Mouse (Mus musculus) left cerebral cortex, postnatal 25 days (tissue): ENCODE results near the gene Mst1. TPM values are rescaled to one million over a fixed set of nuclear protein-coding genes. Genes with fewer than 3 reads are reported as not detected.

ENCODE experiments used
- DNase-seq, 2 experiments: peaks; one replicate each; pipeline ENCODE4 v3.0.0; 2022; ENCODE audit warnings: low spot score in 2 of 2, mixed read lengths in 1 of 2
- intact Hi-C: fragments of 180-260 bp; cut with DNase I; formaldehyde crosslinking; loops from one replicate; pipeline ENCODE4 v1.15.1; 2025
- microRNA-seq, 2 experiments: library from miRNA; unstranded; fragments of <30 nt; microRNA quantifications; one replicate each; pipeline ENCODE4 v1.2.0; 2022
- total RNA-seq, 2 experiments: library from RNA; stranded (reverse); gene quantifications; 2 replicates each; pipeline ENCODE4 v1.2.3; 2021

Mst1 gene
- total RNA-seq, 2 experiments from 2014 or later: not detected

- intact Hi-C loops: no loop called here
- no peak for DNase-seq
These were observed 41.1 kb downstream of the Mst1 start for GRCm38 (mm10) chr9:108121170-108121969.

GRCm38 (mm10) chr9:108123916-108124315 is 43.7 kb downstream of the Mst1 start:
- intact Hi-C loops: no loop called here
- DNase-seq: no peak

DNA sequence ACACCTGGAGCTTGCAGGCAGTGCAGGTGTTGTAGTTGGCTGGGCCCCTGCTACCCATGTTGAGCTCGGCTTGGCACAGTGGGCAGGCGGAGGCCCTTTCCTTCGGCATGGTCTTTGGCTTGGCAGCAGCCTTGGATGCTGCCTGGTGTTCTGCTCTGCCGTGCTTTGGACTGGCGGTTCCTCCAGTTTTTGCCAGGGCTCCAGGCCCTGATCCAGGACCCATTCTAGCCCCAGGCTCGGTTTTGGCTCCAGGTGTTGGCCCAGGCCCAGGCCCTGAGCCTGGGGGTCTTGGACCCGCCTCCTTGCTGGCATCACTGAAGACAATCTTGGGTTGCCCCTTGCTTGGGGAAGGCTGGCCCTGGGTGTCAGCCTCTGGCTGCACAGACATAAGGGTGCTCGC is 45.5 kb downstream of the Mst1 start:
- intact Hi-C loops: no loop called here

GRCm38 (mm10) chr9:108126436-108127180 is 46.4 kb downstream of the Mst1 start:
- intact Hi-C loops: no loop called here
- no peak for DNase-seq

More for the DNA sequence above, 45.5 kb downstream of the Mst1 start:
- no peak for DNase-seq

DNA sequence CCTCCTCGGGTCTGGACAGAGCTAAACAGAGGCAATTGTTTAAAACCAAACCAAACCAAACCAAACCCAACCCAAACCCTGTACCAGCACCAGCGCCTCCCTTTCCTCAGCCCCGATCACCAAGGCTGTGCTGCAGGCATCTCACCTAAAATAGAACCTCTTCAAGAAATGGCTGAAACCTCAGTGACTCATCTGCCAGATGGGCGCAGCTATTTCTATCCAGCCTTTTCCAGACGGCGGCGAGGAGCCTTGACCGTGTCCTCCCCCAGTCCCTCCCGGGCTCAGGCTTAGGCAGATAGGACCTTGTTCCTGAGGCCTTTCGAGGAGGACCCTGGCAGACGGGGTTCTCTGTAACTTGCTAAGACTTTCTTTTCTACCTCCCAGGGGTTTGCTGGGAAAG is 48.0 kb downstream of the Mst1 start:
- DNase-seq: peak; percentile 70 to 95
- intact Hi-C loops: loop anchor here (1.0 kb wide), 1 partner anchor 9 kb away; no protein-coding TSS in a partner anchor

DNA sequence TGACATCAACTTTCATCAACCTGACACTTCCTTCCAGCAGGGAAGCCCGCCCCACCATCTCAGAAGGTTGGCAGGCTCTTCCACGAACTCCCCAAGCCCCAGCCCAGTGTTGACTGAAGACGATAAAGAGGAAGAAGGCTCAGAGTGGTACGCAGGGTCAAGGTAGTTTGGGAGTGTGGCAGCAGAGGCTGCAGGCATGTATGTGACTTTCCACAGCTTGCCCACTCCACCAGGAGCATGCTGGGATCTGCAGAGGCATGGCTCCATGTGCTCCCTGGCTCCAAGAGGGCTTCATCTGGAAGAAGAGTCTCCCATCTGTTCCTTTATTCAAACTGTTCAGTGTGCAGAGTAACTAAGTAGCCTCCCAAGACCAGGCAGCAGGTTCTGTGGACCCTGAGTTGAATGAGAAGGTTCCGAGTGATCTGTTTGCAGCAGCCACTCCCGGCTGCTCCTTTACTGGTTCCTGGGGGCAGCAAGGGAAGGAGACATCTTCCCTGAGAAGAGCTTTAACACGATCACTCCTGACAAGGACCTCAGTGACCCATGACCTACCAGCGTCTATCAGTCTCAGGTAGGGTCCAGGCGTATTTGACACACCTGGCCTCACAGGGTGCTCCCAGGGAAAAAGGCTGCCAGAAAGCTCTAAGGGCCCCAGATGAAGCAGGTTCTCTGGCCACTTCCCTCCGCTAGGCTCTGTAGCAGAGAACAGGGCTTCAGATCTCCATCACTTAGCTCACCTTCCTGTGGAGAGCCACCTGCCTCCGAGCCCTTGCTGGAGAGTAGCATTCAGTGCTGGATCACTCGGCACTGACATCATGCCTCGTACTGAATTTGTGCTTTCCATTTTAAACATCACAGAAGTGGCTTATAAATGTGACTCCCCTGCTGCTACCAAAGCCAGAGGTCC is 49.1 kb downstream of the Mst1 start:
- intact Hi-C loops: no loop called here
- DNase-seq: no peak

- intact Hi-C loops: no loop called here
- DNase-seq: no peak
These were observed 51.3 kb downstream of the Mst1 start for GRCm38 (mm10) chr9:108131502-108131901.

DNA sequence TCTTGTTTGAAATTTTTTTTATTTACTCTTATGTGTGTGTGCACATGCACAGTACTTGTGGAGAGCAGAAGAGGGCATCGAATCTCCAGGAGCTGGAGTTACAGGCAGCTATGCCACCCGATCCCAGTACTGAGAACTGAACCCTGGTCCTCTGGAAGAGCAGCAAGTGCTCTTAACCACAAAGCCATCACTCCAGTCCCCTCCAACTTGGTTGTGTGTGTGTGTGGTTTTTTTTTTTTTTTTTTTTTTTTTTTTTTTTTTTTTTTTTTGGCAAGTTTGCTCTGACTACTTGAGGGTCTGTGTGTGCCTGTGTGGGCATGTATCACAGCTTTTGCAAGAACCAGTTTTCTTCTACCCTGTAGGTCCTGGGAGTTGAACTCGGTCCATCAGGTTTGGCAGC is 52.1 kb downstream of the Mst1 start:
- DNase-seq: no peak
- intact Hi-C loops: no loop called here

GRCm38 (mm10) chr9:108133478-108133877 is 53.2 kb downstream of the Mst1 start:
- intact Hi-C loops: no loop called here

More at GRCm38 (mm10) chr9:108133478-108133877, 53.2 kb downstream of the Mst1 start:
- no peak for DNase-seq

Small RNA genes lying within 50 kb of the gene (microRNA-seq; reads per million reads assigned to microRNA genes)
- gene Gm47303 (0 reads per million in 2 experiments), gene Mir7088 (0 reads per million in 2 experiments)

Other genes starting within 250 kb of the Mst1 start
- gene Rbm6, start 207.2 kb upstream of the Mst1 start, total RNA-seq: 10 to 100 TPM; 57.0 to 65.0 TPM
- gene Mon1a, start 192.3 kb upstream of the Mst1 start, total RNA-seq: 10 to 100 TPM; 22.2 to 25.4 TPM
- gene Mst1r, start 173.6 kb upstream of the Mst1 start, total RNA-seq: 1 to 10 TPM in 1 of 2 experiments, under 1 TPM in 1; 0.69 to 1.3 TPM
- gene Actl11, start 152.0 kb upstream of the Mst1 start, total RNA-seq: not detected
- gene Camkv, start 144.8 kb upstream of the Mst1 start, total RNA-seq: 100 to 1,000 TPM; 352 to 354 TPM
- 10 to 100 TPM in 1 of 2 experiments, 1 to 10 TPM in 1; 9.5 to 14.9 TPM for gene Traip, start 130.3 kb upstream of the Mst1 start, total RNA-seq
- 1 to 10 TPM; 3.1 to 4.6 TPM for gene Uba7, start 104.9 kb upstream of the Mst1 start, total RNA-seq
- gene Gm20661, start 97.4 kb upstream of the Mst1 start, total RNA-seq: not detected
- gene Inka1, start 94.6 kb upstream of the Mst1 start, total RNA-seq: 1 to 10 TPM; 3.9 to 4.0 TPM
- 1 to 10 TPM; 1.5 to 1.9 TPM for gene Cdhr4, start 87.9 kb upstream of the Mst1 start, total RNA-seq
- gene Gm20662, start 84.1 kb upstream of the Mst1 start, total RNA-seq: 1 to 10 TPM; 3.7 to 4.4 TPM
- 100 to 1,000 TPM; 185 to 190 TPM for gene Ip6k1, start 77.9 kb upstream of the Mst1 start, total RNA-seq
- gene Gmppb, start 31.2 kb upstream of the Mst1 start, total RNA-seq: 10 to 100 TPM; 16.7 to 17.5 TPM
- gene Amigo3, start 27.3 kb upstream of the Mst1 start, total RNA-seq: 1 to 10 TPM; 1.7 to 2.2 TPM
- 10 to 100 TPM; 81.9 to 88.7 TPM for gene Rnf123, start 2.9 kb downstream of the Mst1 start, total RNA-seq
- 10 to 100 TPM; 29.8 to 36.9 TPM for gene Apeh, start 14.2 kb downstream of the Mst1 start, total RNA-seq
- 100 to 1,000 TPM; 261 to 275 TPM for gene Bsn, start 109.9 kb downstream of the Mst1 start, total RNA-seq
- 10 to 100 TPM; 94.7 to 97.9 TPM for gene Dag1, start 183.5 kb downstream of the Mst1 start, total RNA-seq
- gene Nicn1, start 210.0 kb downstream of the Mst1 start, total RNA-seq: 100 to 1,000 TPM; 113 to 121 TPM
- 10 to 100 TPM; 31.1 to 35.0 TPM for gene Amt, start 216.4 kb downstream of the Mst1 start, total RNA-seq
- 100 to 1,000 TPM; 165 to 175 TPM for gene Rhoa, start 225.7 kb downstream of the Mst1 start, total RNA-seq
- 10 to 100 TPM; 33.2 to 34.6 TPM for gene Tcta, start 225.7 kb downstream of the Mst1 start, total RNA-seq